Mouse (Mus musculus) intestine, embryonic 15.5 days (tissue): ENCODE results near the gene Rbm10. TPM values are rescaled to one million over a fixed set of nuclear protein-coding genes. Genes with fewer than 3 reads are reported as not detected.

Experiments
- ATAC-seq: fragments of 200-750 bp; cut with Nextera tagmentation; 2 replicates; pipeline ENCODE4 v1.8.0; 2017; ENCODE audit warnings: moderate TSS enrichment, moderate library complexity
- H3K27ac ChIP-seq: fragments of 300-500 bp; sonication (generic); 2 replicates; pipeline ENCODE4 v1.5.1; 2015; ENCODE audit warnings: mild to moderate bottlenecking, inconsistent platforms
- H3K27me3 ChIP-seq: fragments of 300-500 bp; sonication (generic); replicated peaks from 2 replicates; pipeline ENCODE4 v1.6.1; 2015; ENCODE audit warnings: inconsistent platforms
- H3K36me3 ChIP-seq: fragments of 300-500 bp; sonication (generic); 2 replicates; pipeline ENCODE4 v1.6.1; 2015; ENCODE audit warnings: inconsistent platforms
- H3K4me1 ChIP-seq: fragments of 300-500 bp; sonication (generic); replicated peaks from 2 replicates; pipeline ENCODE4 v1.6.1; 2015; ENCODE audit warnings: inconsistent platforms
- H3K4me2 ChIP-seq: fragments of 300-500 bp; sonication (generic); replicated peaks from 2 replicates; pipeline ENCODE4 v1.6.1; 2015; ENCODE audit warnings: mild to moderate bottlenecking, inconsistent platforms
- H3K4me3 ChIP-seq: fragments of 300-500 bp; sonication (generic); replicated peaks from 2 replicates; pipeline ENCODE4 v1.5.1; 2015; ENCODE audit warnings: inconsistent platforms
- H3K9ac ChIP-seq: fragments of 300-500 bp; sonication (generic); 2 replicates; pipeline ENCODE4 v1.6.1; 2015; ENCODE audit warnings: inconsistent platforms
- H3K9me3 ChIP-seq: fragments of 300-500 bp; sonication (generic); 2 replicates; pipeline ENCODE4 v1.6.1; 2016; ENCODE audit warnings: inconsistent platforms
- WGBS: fragments of 180-500 bp; shearing (Covaris S2); methylation state at CpG from one replicate; pipeline ENCODE4 v1.1.7; 2015; 5-methylcytosine and 5-hydroxymethylcytosine counted together
- polyA plus RNA-seq: library from polyadenylated mRNA; unstranded; fragments of >200 nt; fragmentation: Nextera tagmentation; extraction: Ambion mirVana; gene quantifications from 2 replicates; pipeline ENCODE4 v1.2.1, GENCODE M21; 2015

Rbm10 gene
- polyA plus RNA-seq, 1 experiment from 2014 or later, result 52.7 TPM

DNA sequence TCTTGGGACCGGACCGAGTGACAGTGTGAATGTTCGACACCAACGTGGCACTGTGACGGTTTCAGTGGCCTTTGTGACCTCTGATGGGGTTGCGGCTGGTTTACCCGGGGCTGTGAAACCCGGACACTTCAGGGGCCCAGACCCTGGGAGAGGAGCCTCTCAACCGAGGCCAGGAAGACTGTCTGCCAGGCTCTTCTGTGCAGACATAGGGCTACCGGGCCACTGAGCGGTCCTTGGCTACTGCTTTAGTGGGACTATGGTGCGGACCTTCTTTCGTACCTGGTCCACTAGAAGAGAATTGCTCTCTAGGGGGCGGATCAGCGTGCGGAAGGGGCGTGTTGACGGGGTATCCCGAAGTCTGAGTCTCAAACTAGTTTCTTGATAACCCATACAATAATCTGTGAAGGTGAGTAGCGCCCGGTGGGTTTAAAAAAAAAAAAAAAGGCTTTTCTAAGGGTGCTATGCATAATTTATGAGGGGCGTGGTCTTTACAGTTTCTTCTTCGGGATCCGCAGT, 41.6 kb downstream of the Rbm10 start:
- Histone ChIP-seq H3K27ac (no peak overlapping the region), H3K9me3 (no peaks in the 10 kb centered on the region), H3K4me2 (peak overlapping the region; percentile 78), H3K4me1 (no peaks in the 10 kb centered on the region), H3K4me3 (peak overlapping the region; percentile 49), H3K27me3 (no peaks in the 10 kb centered on the region), H3K36me3 (no peaks in the 10 kb centered on the region), H3K9ac (peak overlapping the region; percentile 50)
- peak; percentile 21; the same call in 1 of the 2 replicates for ATAC-seq
- 20% methylated on average over 24 of the region's 24 CpGs for WGBS

DNA sequence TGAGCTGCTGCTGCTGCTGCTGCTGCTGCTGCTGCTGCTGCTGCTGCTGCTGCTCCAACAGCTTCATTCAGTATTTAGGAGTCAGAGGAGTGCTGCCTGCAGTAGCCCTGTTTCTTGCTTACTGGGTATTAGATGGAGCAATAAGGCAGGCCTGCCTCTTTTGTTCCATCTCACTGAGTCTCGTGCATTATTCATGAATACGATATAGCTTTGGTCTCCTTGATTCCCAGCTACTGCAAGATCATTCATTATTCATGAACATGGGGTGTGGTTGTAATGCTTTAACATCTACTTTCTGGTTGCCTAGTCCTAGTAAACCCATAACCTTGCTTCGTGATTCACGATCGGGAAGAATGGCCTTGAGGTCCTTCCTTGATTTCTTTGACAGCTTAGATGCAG, 45.0 kb downstream of the Rbm10 start:
- no peak overlapping the region for H3K27ac ChIP-seq
- 27% methylated on average over 5 of the region's 5 CpGs for WGBS
- H3K36me3 ChIP-seq, result no peaks in the 10 kb centered on the region
- H3K9me3 ChIP-seq, result no peaks in the 10 kb centered on the region
- no peak for ATAC-seq
- no peaks in the 10 kb centered on the region for H3K4me1 ChIP-seq
- H3K27me3 ChIP-seq, result no peaks in the 10 kb centered on the region
- no peak overlapping the region for H3K4me2 ChIP-seq
- no peak overlapping the region for H3K9ac ChIP-seq
- no peak overlapping the region for H3K4me3 ChIP-seq

DNA sequence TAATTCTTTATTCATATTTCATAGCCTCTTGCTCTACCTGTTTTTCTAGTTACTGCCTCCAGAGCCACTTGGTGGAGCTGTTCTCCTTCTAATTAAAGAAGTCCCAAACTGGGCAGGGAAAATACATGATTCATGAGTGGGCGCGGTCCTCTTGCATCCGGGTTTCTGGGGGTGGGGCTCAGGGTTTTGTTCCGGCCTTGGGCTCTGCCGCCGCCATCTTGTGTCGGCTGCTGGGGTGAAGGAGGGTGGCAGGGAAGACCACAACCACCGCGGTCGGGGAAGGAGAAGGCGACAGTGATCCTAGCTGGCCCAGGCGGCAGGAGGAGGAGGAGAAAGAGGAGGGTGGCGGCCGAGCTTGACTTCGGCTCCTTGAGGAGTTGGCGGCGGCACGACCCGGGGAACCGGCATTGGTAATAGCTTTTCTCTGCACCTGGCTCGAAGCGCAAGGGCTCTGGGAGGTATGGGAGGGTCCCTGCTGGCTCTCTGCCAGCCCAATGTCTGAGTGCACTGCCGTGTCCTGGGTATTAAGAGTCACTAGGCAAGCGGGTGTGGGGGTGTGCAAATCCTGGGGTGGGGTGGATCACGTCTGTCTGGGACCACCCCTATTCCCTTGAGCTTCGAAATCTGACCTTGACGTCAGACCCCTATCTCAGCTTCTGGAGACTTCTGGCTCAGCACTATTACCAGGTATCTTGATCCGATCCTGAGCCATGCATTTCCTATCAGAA, 45.6 kb downstream of the Rbm10 start:
- no peaks in the 10 kb centered on the region for H3K9me3 ChIP-seq
- H3K27ac ChIP-seq, result peak overlapping the region; percentile 44; the same call in 1 of the 2 replicates
- peak overlapping the region; percentile 67 for H3K9ac ChIP-seq
- H3K36me3 ChIP-seq, result no peaks in the 10 kb centered on the region
- peak overlapping the region; percentile 63 for H3K4me2 ChIP-seq
- no peaks in the 10 kb centered on the region for H3K4me1 ChIP-seq
- ATAC-seq, result peak; percentile 90
- WGBS, result 20% methylated on average over 26 of the region's 28 CpGs
- peak overlapping the region; percentile 58 for H3K4me3 ChIP-seq
- no peaks in the 10 kb centered on the region for H3K27me3 ChIP-seq

DNA sequence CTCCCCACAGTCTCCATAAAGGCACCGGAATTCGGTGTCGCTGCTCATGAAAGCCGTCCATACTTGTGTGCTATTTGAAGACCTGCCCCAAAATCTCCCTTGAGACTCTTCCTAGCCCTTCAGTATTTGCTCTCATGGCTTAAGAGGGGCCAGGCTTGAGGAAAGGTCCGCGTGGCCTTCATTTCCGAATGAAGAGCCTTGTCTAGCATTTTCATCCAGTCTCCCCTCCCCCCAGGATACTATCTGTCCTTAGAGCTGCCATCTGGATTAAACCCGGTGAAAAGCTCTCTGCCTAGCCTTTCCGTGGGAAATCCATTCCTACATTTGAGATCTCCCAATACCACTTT, 46.1 kb downstream of the Rbm10 start:
- H3K4me1 ChIP-seq, result no peaks in the 10 kb centered on the region
- peak overlapping the region; percentile 67 for H3K9ac ChIP-seq
- H3K4me3 ChIP-seq, result peak overlapping the region; percentile 58
- WGBS, result 14% methylated on average over 9 of the region's 9 CpGs
- H3K36me3 ChIP-seq, result 0 out of 2 replicates have a peak, but pooled peaks cover 1% of the 10 kb centered on the region
- H3K27me3 ChIP-seq, result no peaks in the 10 kb centered on the region
- H3K27ac ChIP-seq, result 0 out of 2 replicates have a peak overlapping the region, but pooled peaks have one; percentile 44
- no peaks in the 10 kb centered on the region for H3K9me3 ChIP-seq
- H3K4me2 ChIP-seq, result peak overlapping the region; percentile 63
- ATAC-seq, result no peak

DNA sequence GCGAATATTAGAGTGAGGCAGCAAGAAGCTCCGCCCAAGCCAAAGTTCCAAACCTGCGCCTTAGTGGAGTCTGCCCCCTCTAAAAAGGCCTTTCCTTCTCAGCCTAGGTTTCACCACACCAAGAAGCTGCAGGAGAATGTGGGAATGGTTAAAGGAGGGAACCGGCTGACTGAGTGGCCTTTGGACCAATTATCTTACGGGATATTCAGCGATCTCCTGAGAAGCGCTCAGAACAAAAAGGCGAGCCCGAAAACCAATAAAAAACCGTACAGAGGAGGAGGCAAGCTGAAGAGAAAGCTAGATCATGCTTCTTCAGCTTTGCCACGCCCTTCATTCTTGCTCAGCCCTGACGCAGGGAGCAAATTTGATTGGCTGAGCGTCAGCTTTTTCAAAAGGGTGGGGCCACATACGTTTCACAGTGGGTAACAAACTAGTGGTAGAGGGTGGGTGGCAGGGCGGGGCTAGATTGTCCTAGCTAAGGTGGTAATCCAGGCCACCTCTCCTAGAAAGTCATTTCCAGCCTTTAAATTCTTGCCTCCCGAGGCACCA, 70.3 kb downstream of the Rbm10 start, which contains the start of gene Cdk16:
TSS of gene Cdk16 (plus strand) at position 436 of the 549 bp plus-strand sequence.
- H3K36me3 ChIP-seq, result no peaks in the 10 kb centered on the region
- no peaks in the 10 kb centered on the region for H3K9me3 ChIP-seq
- peak; percentile 96 for ATAC-seq
- H3K4me2 ChIP-seq, result peak within 1 kb of the TSS; percentile 71
- H3K4me3 ChIP-seq, result peak within 1 kb of the TSS; percentile 65
- peak within 1 kb of the TSS; percentile 77 for H3K9ac ChIP-seq
- no peaks in the 10 kb centered on the region for H3K4me1 ChIP-seq
- 18% methylated on average over 16 of the region's 16 CpGs for WGBS
- H3K27me3 ChIP-seq, result no peaks in the 10 kb centered on the region
- H3K27ac ChIP-seq, result peak within 1 kb of the TSS; percentile 95

DNA sequence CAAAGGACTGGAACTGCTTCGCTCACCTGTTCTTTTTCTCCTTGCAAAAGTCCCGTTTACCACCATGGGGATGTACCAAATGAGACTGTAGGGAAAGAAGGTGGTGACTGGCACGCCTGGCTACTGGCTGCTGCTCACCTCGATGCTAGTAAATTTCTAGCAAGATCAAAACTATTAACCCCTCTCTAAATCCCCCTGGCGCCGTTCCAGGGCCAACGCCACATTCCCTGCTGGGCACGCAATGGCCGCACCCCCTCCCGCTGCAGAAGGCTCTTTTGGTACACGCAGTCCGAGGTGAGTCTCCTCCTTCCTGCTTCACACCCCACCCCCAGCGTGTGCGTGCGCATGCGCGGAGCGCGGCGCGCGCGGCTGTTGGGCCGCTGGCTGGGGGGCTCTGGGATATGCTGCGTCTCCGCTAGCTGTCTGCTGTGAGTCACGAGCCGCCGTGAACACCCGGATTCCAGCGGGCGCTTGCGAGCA, 70.8 kb downstream of the Rbm10 start:
- H3K9ac ChIP-seq, result peak overlapping the region; percentile 77
- no peaks in the 10 kb centered on the region for H3K27me3 ChIP-seq
- peak overlapping the region; percentile 71 for H3K4me2 ChIP-seq
- WGBS, result 18% methylated on average over 33 of the region's 33 CpGs
- H3K4me1 ChIP-seq, result no peaks in the 10 kb centered on the region
- ATAC-seq, result peak; percentile 92
- H3K27ac ChIP-seq, result peak overlapping the region; percentile 95
- H3K4me3 ChIP-seq, result peak overlapping the region; percentile 65
- H3K36me3 ChIP-seq, result no peaks in the 10 kb centered on the region
- H3K9me3 ChIP-seq, result no peaks in the 10 kb centered on the region

DNA sequence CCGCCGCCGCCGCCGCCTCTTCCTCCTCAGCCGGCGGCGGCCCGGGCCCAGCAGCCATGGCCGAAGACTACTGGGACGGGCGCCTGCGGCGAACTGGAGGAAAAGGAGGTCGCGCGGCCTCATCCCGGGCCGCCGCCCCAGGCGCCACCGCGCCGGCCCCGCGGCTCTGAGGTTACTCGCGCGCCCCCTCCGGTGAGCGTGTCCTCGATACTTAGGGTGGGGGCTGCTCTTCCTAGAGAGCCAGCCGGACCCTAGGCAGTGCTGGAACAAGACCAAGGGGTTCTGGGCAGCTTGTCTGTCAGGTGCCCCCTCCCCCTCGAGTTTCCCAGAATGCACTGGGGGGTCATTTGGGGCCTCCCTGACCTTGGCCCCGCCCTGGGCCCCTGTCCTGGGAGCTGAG, 71.3 kb downstream of the Rbm10 start:
- H3K4me3 ChIP-seq, result peak overlapping the region; percentile 65
- no peaks in the 10 kb centered on the region for H3K4me1 ChIP-seq
- H3K9ac ChIP-seq, result peak overlapping the region; percentile 77
- H3K27ac ChIP-seq, result peak overlapping the region; percentile 95
- no peaks in the 10 kb centered on the region for H3K9me3 ChIP-seq
- H3K27me3 ChIP-seq, result no peaks in the 10 kb centered on the region
- WGBS, result 15% methylated on average over 32 of the region's 35 CpGs
- H3K36me3 ChIP-seq, result 0 out of 2 replicates have a peak, but pooled peaks cover under 1% of the 10 kb centered on the region
- peak overlapping the region; percentile 71 for H3K4me2 ChIP-seq
- peak; percentile 50 for ATAC-seq

DNA sequence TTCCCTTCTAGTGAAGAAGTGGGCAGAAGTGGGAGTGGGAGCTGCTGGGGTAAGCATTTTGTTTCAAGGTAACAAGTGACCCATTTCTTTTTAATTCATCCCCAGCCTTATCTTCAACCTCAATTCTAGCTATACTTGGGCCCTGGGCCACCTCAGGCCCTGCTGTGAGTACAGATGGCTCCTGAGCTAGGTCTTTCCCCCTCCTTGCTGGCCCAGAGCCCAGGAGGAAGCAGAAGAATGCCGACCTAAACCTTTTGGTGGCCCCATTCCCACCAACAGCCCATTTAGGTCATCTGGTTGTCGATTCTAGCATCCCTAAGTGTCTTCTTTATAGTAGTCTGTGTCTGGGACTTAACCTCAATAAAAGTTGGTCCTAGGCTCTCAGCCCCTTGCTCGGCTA, 74.3 kb downstream of the Rbm10 start:
- Histone ChIP-seq H3K4me1 (no peaks in the 10 kb centered on the region), H3K9ac (no peak overlapping the region), H3K4me2 (no peak overlapping the region), H3K36me3 (peaks cover 10% of the 10 kb centered on the region), H3K27ac (no peak overlapping the region), H3K4me3 (no peak overlapping the region), H3K27me3 (no peaks in the 10 kb centered on the region), H3K9me3 (no peaks in the 10 kb centered on the region)
- no peak for ATAC-seq
- 67% methylated on average over 3 of the region's 3 CpGs for WGBS

DNA sequence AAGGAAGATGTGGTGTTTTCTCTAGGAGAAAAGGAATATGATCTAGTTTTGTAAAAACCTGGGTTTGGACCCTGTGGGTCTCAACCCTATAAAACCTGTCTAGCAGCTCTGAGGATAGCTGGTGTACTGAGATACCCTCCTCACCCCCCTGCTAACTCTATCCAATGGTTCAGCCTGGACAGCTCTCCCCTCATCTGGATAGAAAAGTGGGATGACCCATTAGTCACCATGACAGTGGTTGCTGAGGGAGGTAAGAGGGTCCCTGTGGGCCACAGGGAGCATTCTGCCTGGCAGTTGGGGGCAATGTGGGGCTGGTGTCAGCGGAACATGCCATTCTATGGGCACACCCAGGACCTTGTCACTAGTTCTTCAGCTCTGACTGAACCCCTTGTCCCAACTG, 75.3 kb downstream of the Rbm10 start:
- H3K4me1 ChIP-seq, result no peaks in the 10 kb centered on the region
- H3K9me3 ChIP-seq, result no peaks in the 10 kb centered on the region
- H3K4me3 ChIP-seq, result no peak overlapping the region
- H3K27ac ChIP-seq, result no peak overlapping the region
- no peak overlapping the region for H3K4me2 ChIP-seq
- WGBS, result 93% methylated on average over 1 of the region's 1 CpGs
- no peak overlapping the region for H3K9ac ChIP-seq
- no peak for ATAC-seq
- peaks cover 12% of the 10 kb centered on the region for H3K36me3 ChIP-seq
- H3K27me3 ChIP-seq, result no peaks in the 10 kb centered on the region

DNA sequence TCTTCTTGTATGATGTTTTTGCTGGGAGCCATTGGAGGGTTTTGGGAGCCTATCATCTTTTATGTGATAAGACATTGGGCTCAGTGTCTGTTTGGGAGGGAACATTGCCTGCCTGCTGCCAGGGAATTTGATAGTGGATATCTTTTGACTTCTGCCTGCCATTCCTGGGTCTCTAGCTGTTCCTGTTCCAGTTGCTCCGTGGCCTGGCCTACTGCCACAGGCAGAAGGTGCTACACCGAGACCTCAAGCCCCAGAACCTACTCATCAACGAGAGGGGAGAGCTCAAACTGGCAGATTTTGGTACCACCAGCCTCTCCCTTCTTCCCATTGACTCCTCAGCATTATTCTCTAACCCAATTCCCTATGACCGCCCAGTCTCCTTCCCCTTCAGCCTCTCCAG, 78.5 kb downstream of the Rbm10 start:
- Histone ChIP-seq H3K9me3 (no peaks in the 10 kb centered on the region), H3K4me2 (no peak overlapping the region), H3K27me3 (no peaks in the 10 kb centered on the region), H3K4me3 (no peak overlapping the region), H3K4me1 (no peaks in the 10 kb centered on the region), H3K36me3 (peaks cover 12% of the 10 kb centered on the region), H3K9ac (no peak overlapping the region), H3K27ac (no peak overlapping the region)
- 85% methylated on average over 4 of the region's 4 CpGs for WGBS
- no peak for ATAC-seq
